Mouse (Mus musculus): ENCODE data around the gene Tbc1d12. TPM values are rescaled to one million over a fixed set of nuclear protein-coding genes. Genes with fewer than 3 reads are reported as not detected.
"Not testable (repeated sequence)": the region's sequence is repeated elsewhere in the genome, so short reads cannot be mapped to it uniquely, and the experiment has no call there.

Tbc1d12 gene
- polyA plus RNA-seq, 1 experiment from 2014 or later, result 1.8 TPM

- 83% methylated on average over 4 of the region's 4 CpGs for WGBS
- no peak overlapping the region for H3K4me3 ChIP-seq (replicated peaks; ENCODE audit: low read length)
- no peak overlapping the region for H3K4me2 ChIP-seq (ENCODE audit: low read depth, low read length)
- ATAC-seq (ENCODE audit: insufficient read depth, low FRiP score), result 0 out of 2 replicates have a peak, but pooled peaks have one; percentile 31
- peaks cover under 1% of the 10 kb centered on the region; the same call in 1 of the 2 replicates for H3K36me3 ChIP-seq (ENCODE audit: control insufficient read depth, insufficient read depth, low read length)
- H3K27ac ChIP-seq (ENCODE audit: low read length), result no peak overlapping the region
- H3K27me3 ChIP-seq (ENCODE audit: control insufficient read depth, insufficient read depth, low read length), result no peaks in the 10 kb centered on the region
- no peak overlapping the region for H3K9ac ChIP-seq (ENCODE audit: low read length)
- H3K4me1 ChIP-seq (ENCODE audit: control insufficient read depth, insufficient read depth, low read length), result peaks cover 8% of the 10 kb centered on the region
- no peaks in the 10 kb centered on the region for H3K9me3 ChIP-seq (replicated peaks; ENCODE audit: control insufficient read depth, low read length)
These were observed 16.1 kb upstream of the Tbc1d12 start for GRCm38 (mm10) chr19:38820186-38820804.

- Histone ChIP-seq H3K4me2 (ENCODE audit: low read depth, low read length) (no peak overlapping the region), H3K9me3 (replicated peaks; ENCODE audit: control insufficient read depth, low read length) (no peaks in the 10 kb centered on the region), H3K4me3 (replicated peaks; ENCODE audit: low read length) (no peak overlapping the region), H3K9ac (ENCODE audit: low read length) (no peak overlapping the region), H3K36me3 (ENCODE audit: control insufficient read depth, insufficient read depth, low read length) (no peaks in the 10 kb centered on the region), H3K27me3 (ENCODE audit: control insufficient read depth, insufficient read depth, low read length) (no peaks in the 10 kb centered on the region), H3K27ac (ENCODE audit: low read length) (no peak overlapping the region), H3K4me1 (ENCODE audit: control insufficient read depth, insufficient read depth, low read length) (no peaks in the 10 kb centered on the region; the same call in 1 of the 2 replicates)
- ATAC-seq (ENCODE audit: insufficient read depth, low FRiP score), result no peak
- WGBS, result 32% methylated on average over 1 of the region's 1 CpGs
These were observed 3.2 kb upstream of the Tbc1d12 start for GRCm38 (mm10) chr19:38833224-38833623.

- Histone ChIP-seq H3K9me3 (replicated peaks; ENCODE audit: control insufficient read depth, low read length) (no peaks in the 10 kb centered on the region), H3K9ac (ENCODE audit: low read length) (peak overlapping the region; percentile 92)
- 19% methylated on average over 10 of the region's 10 CpGs for WGBS
These were observed 318 bp upstream of the Tbc1d12 start for GRCm38 (mm10) chr19:38836084-38836437.

GRCm38 (mm10) chr19:38837171-38837641 lies 827 bp downstream of the Tbc1d12 start:
- peak; percentile 38; the same call in 1 of the 2 replicates for ATAC-seq (ENCODE audit: insufficient read depth, low FRiP score)
- H3K4me1 ChIP-seq (ENCODE audit: control insufficient read depth, insufficient read depth, low read length), result no peaks in the 10 kb centered on the region; the same call in 1 of the 2 replicates
- peak overlapping the region; percentile 92 for H3K9ac ChIP-seq (ENCODE audit: low read length)
- H3K27ac ChIP-seq (ENCODE audit: low read length), result peak overlapping the region; percentile 89
- no peaks in the 10 kb centered on the region for H3K36me3 ChIP-seq (ENCODE audit: control insufficient read depth, insufficient read depth, low read length)
- H3K27me3 ChIP-seq (ENCODE audit: control insufficient read depth, insufficient read depth, low read length), result no peaks in the 10 kb centered on the region
- H3K4me3 ChIP-seq (replicated peaks; ENCODE audit: low read length), result peak overlapping the region; percentile 72
- no peaks in the 10 kb centered on the region for H3K9me3 ChIP-seq (replicated peaks; ENCODE audit: control insufficient read depth, low read length)
- under 1% methylated on average over 43 of the region's 54 CpGs for WGBS
- peak overlapping the region; percentile 71 for H3K4me2 ChIP-seq (ENCODE audit: low read depth, low read length)

More at GRCm38 (mm10) chr19:38836084-38836437, 318 bp upstream of the Tbc1d12 start:
- no peaks in the 10 kb centered on the region for H3K36me3 ChIP-seq (ENCODE audit: control insufficient read depth, insufficient read depth, low read length)
- H3K4me1 ChIP-seq (ENCODE audit: control insufficient read depth, insufficient read depth, low read length), result no peaks in the 10 kb centered on the region; the same call in 1 of the 2 replicates
- peak overlapping the region; percentile 71 for H3K4me2 ChIP-seq (ENCODE audit: low read depth, low read length)
- peak overlapping the region; percentile 72 for H3K4me3 ChIP-seq (replicated peaks; ENCODE audit: low read length)
- peak; percentile 3; the same call in 1 of the 2 replicates for ATAC-seq (ENCODE audit: insufficient read depth, low FRiP score)
- peak overlapping the region; percentile 89 for H3K27ac ChIP-seq (ENCODE audit: low read length)
- H3K27me3 ChIP-seq (ENCODE audit: control insufficient read depth, insufficient read depth, low read length), result no peaks in the 10 kb centered on the region

- H3K4me1 ChIP-seq (ENCODE audit: control insufficient read depth, insufficient read depth, low read length), result no peaks in the 10 kb centered on the region
- WGBS, result 75% methylated on average over 5 of the region's 5 CpGs
- no peak overlapping the region for H3K27ac ChIP-seq (ENCODE audit: low read length)
- H3K4me2 ChIP-seq (ENCODE audit: low read depth, low read length), result no peak overlapping the region
- no peaks in the 10 kb centered on the region for H3K27me3 ChIP-seq (ENCODE audit: control insufficient read depth, insufficient read depth, low read length)
- H3K36me3 ChIP-seq (ENCODE audit: control insufficient read depth, insufficient read depth, low read length), result no peaks in the 10 kb centered on the region
- no peak for ATAC-seq (ENCODE audit: insufficient read depth, low FRiP score)
- no peak overlapping the region for H3K9ac ChIP-seq (ENCODE audit: low read length)
- H3K4me3 ChIP-seq (replicated peaks; ENCODE audit: low read length), result no peak overlapping the region
- no peaks in the 10 kb centered on the region for H3K9me3 ChIP-seq (replicated peaks; ENCODE audit: control insufficient read depth, low read length)
These were observed 8.4 kb downstream of the Tbc1d12 start for GRCm38 (mm10) chr19:38844817-38845216.

GRCm38 (mm10) chr19:38846373-38846772 lies 10.0 kb downstream of the Tbc1d12 start:
- no peaks in the 10 kb centered on the region for H3K4me1 ChIP-seq (ENCODE audit: control insufficient read depth, insufficient read depth, low read length)
- H3K9ac ChIP-seq (ENCODE audit: low read length), result no peak overlapping the region
- WGBS, result 66% methylated on average over 2 of the region's 2 CpGs
- no peaks in the 10 kb centered on the region for H3K27me3 ChIP-seq (ENCODE audit: control insufficient read depth, insufficient read depth, low read length)
- H3K27ac ChIP-seq (ENCODE audit: low read length), result no peak overlapping the region
- H3K36me3 ChIP-seq (ENCODE audit: control insufficient read depth, insufficient read depth, low read length), result no peaks in the 10 kb centered on the region
- no peak for ATAC-seq (ENCODE audit: insufficient read depth, low FRiP score)
- H3K4me2 ChIP-seq (ENCODE audit: low read depth, low read length), result no peak overlapping the region
- H3K9me3 ChIP-seq (replicated peaks; ENCODE audit: control insufficient read depth, low read length), result no peaks in the 10 kb centered on the region
- H3K4me3 ChIP-seq (replicated peaks; ENCODE audit: low read length), result no peak overlapping the region

- H3K9me3 ChIP-seq (replicated peaks; ENCODE audit: control insufficient read depth, low read length), result no peaks in the 10 kb centered on the region
- WGBS, result 93% methylated on average over 3 of the region's 3 CpGs
- H3K4me1 ChIP-seq (ENCODE audit: control insufficient read depth, insufficient read depth, low read length), result no peaks in the 10 kb centered on the region
- H3K27ac ChIP-seq (ENCODE audit: low read length), result no peak overlapping the region
- H3K36me3 ChIP-seq (ENCODE audit: control insufficient read depth, insufficient read depth, low read length), result no peaks in the 10 kb centered on the region
- H3K4me3 ChIP-seq (replicated peaks; ENCODE audit: low read length), result no peak overlapping the region
- no peak overlapping the region for H3K9ac ChIP-seq (ENCODE audit: low read length)
- ATAC-seq (ENCODE audit: insufficient read depth, low FRiP score), result no peak
- H3K4me2 ChIP-seq (ENCODE audit: low read depth, low read length), result no peak overlapping the region
- H3K27me3 ChIP-seq (ENCODE audit: control insufficient read depth, insufficient read depth, low read length), result no peaks in the 10 kb centered on the region
These were observed 21.8 kb downstream of the Tbc1d12 start for GRCm38 (mm10) chr19:38858224-38858623.

GRCm38 (mm10) chr19:38862523-38862922 lies 26.1 kb downstream of the Tbc1d12 start:
- ATAC-seq (ENCODE audit: insufficient read depth, low FRiP score), result no peak
- no peak overlapping the region for H3K9ac ChIP-seq (ENCODE audit: low read length)
- H3K4me3 ChIP-seq (replicated peaks; ENCODE audit: low read length), result no peak overlapping the region
- H3K4me1 ChIP-seq (ENCODE audit: control insufficient read depth, insufficient read depth, low read length), result no peaks in the 10 kb centered on the region
- WGBS, result 90% methylated on average over 6 of the region's 6 CpGs
- no peaks in the 10 kb centered on the region for H3K9me3 ChIP-seq (replicated peaks; ENCODE audit: control insufficient read depth, low read length)
- H3K27ac ChIP-seq (ENCODE audit: low read length), result no peak overlapping the region
- no peaks in the 10 kb centered on the region for H3K27me3 ChIP-seq (ENCODE audit: control insufficient read depth, insufficient read depth, low read length)
- H3K36me3 ChIP-seq (ENCODE audit: control insufficient read depth, insufficient read depth, low read length), result no peaks in the 10 kb centered on the region
- H3K4me2 ChIP-seq (ENCODE audit: low read depth, low read length), result no peak overlapping the region

- not testable (repeated sequence) for H3K27ac ChIP-seq (ENCODE audit: low read length); H3K9me3 ChIP-seq (replicated peaks; ENCODE audit: control insufficient read depth, low read length); H3K4me3 ChIP-seq (replicated peaks; ENCODE audit: low read length); H3K27me3 ChIP-seq (ENCODE audit: control insufficient read depth, insufficient read depth, low read length); H3K4me1 ChIP-seq (ENCODE audit: control insufficient read depth, insufficient read depth, low read length); H3K4me2 ChIP-seq (ENCODE audit: low read depth, low read length); H3K9ac ChIP-seq (ENCODE audit: low read length); H3K36me3 ChIP-seq (ENCODE audit: control insufficient read depth, insufficient read depth, low read length); ATAC-seq (ENCODE audit: insufficient read depth, low FRiP score)
- WGBS, result 67% methylated on average over 3 of the region's 8 CpGs
These were observed 38.4 kb downstream of the Tbc1d12 start for GRCm38 (mm10) chr19:38874825-38875224.

Measured in stomach, embryonic 16.5 days (tissue).